Mouse (Mus musculus) embryonic facial prominence, embryonic 12.5 days (tissue): ENCODE data around the gene Saa2. TPM values are rescaled to one million over a fixed set of nuclear protein-coding genes. Genes with fewer than 3 reads are reported as not detected.

Source experiments
- ATAC-seq: fragments of 200-750 bp; cut with Nextera tagmentation; 2 replicates; pipeline ENCODE4 v1.8.0; 2017; ENCODE audit not compliant: insufficient number of reproducible peaks, insufficient read depth, low FRiP score, low TSS enrichment
- H3K27ac ChIP-seq: fragments of 300-500 bp; sonication (generic); 2 replicates; pipeline ENCODE4 v1.5.1; 2016; ENCODE audit warnings: mild to moderate bottlenecking
- H3K27me3 ChIP-seq: fragments of 300-500 bp; sonication (generic); 2 replicates; pipeline ENCODE4 v1.6.1; 2016; ENCODE audit warnings: mild to moderate bottlenecking, moderate library complexity
- H3K36me3 ChIP-seq: fragments of 300-500 bp; sonication (generic); 2 replicates; pipeline ENCODE4 v1.6.1; 2016; ENCODE audit warnings: mild to moderate bottlenecking
- H3K4me1 ChIP-seq: fragments of 300-500 bp; sonication (generic); 2 replicates; pipeline ENCODE4 v1.6.1; 2016
- H3K4me2 ChIP-seq: fragments of 300-500 bp; sonication (generic); replicated peaks from 2 replicates; pipeline ENCODE4 v1.6.1; 2016; ENCODE audit warnings: mild to moderate bottlenecking, moderate library complexity
- H3K4me3 ChIP-seq: fragments of 300-500 bp; sonication (generic); 2 replicates; pipeline ENCODE4 v1.5.1; 2016; ENCODE audit warnings: mild to moderate bottlenecking
- H3K9ac ChIP-seq: fragments of 300-500 bp; sonication (generic); 2 replicates; pipeline ENCODE4 v1.6.1; 2016; ENCODE audit warnings: mild to moderate bottlenecking, moderate library complexity
- H3K9me3 ChIP-seq: fragments of 300-500 bp; sonication (generic); 2 replicates; pipeline ENCODE4 v1.6.1; 2016; ENCODE audit warnings: mild to moderate bottlenecking, moderate library complexity
- WGBS: fragments of 180-500 bp; shearing (Covaris S2); methylation state at CpG from one replicate; pipeline ENCODE4 v1.1.7; 2016; 5-methylcytosine and 5-hydroxymethylcytosine counted together
- polyA plus RNA-seq: library from polyadenylated mRNA; unstranded; fragments of >200 nt; fragmentation: Nextera tagmentation; extraction: Ambion mirVana; gene quantifications from 2 replicates; pipeline ENCODE4 v1.2.1, GENCODE M21; 2016

The Saa2 gene
- polyA plus RNA-seq, 1 experiment from 2014 or later: not detected

DNA sequence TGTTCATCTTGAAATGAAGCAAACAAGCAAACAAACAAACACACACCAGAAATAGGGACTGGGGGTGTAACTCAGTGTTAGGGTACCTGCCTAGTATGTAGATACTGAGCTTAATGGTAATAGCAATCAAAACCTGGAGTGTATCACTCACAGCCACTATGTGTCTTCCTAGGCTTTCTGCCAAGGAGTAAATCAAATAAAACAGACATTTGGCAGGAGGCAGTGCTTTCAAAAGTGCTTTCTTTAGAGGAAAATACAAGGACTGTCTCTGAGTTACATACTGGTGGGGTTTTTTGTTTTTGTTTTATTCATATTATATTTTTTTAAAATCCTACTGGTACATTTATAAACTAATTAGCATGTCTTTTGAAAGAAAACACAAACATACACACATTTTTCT lies 15.8 kb downstream of the Saa2 start:
- Histone ChIP-seq H3K4me3 (no peak overlapping the region), H3K4me1 (no peaks in the 10 kb centered on the region), H3K9ac (no peak overlapping the region), H3K27ac (no peak overlapping the region), H3K27me3 (no peaks in the 10 kb centered on the region), H3K36me3 (peaks cover 64% of the 10 kb centered on the region), H3K4me2 (no peak overlapping the region), H3K9me3 (no peaks in the 10 kb centered on the region)
- ATAC-seq: no peak

DNA sequence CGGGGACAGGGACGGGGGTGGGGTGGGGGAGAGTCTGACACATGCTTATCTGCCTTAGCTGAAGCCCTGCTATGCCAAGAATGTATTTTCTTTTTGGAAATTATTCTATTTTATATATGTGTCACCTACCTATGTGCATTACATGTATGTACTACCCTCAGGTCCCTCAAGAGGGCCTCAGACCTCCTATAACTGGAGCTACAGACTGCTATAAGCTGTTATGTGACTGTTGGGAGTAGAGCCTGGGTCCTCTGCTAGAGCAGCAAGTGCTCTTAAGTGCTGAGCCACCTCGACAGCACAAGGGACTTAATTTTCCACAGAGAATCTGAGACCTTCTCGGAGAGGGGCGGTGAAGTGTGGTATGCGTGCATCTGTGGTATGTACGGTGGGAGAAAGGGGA lies 16.9 kb downstream of the Saa2 start:
- 91% methylated on average over 7 of the region's 7 CpGs for WGBS
- peaks cover 64% of the 10 kb centered on the region for H3K36me3 ChIP-seq

DNA sequence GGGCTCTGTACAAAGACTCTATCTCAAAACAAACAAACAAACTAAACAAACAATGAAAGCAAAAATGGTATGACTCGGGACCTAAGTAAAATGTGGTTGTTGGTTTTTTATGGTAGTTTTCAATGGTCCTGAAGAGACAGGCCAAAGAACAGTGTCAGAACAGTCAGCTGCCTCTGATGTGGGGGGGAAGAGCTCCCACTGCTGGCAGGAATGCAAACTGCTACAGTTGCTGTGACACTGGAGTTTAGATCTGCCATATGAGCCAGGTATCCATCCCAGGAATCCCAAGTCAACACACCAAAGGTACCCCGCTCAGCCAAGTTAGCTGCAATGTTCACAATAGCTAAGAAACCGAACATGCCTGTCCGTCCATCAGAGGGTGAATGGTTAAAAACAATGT lies 19.1 kb downstream of the Saa2 start:
- no peak overlapping the region for H3K4me3 ChIP-seq
- no peaks in the 10 kb centered on the region for H3K4me1 ChIP-seq
- H3K9ac ChIP-seq: no peak overlapping the region
- 62% methylated on average over 4 of the region's 4 CpGs for WGBS
- H3K27ac ChIP-seq: no peak overlapping the region
- no peak for ATAC-seq
- H3K27me3 ChIP-seq: no peaks in the 10 kb centered on the region
- H3K4me2 ChIP-seq: no peak overlapping the region
- peaks cover 68% of the 10 kb centered on the region for H3K36me3 ChIP-seq
- H3K9me3 ChIP-seq: no peaks in the 10 kb centered on the region

More for the DNA sequence above, 16.9 kb downstream of the Saa2 start:
- Histone ChIP-seq H3K9ac (no peak overlapping the region), H3K4me1 (no peaks in the 10 kb centered on the region), H3K27ac (no peak overlapping the region), H3K4me2 (no peak overlapping the region), H3K27me3 (no peaks in the 10 kb centered on the region), H3K4me3 (no peak overlapping the region), H3K9me3 (no peaks in the 10 kb centered on the region)
- ATAC-seq: no peak

DNA sequence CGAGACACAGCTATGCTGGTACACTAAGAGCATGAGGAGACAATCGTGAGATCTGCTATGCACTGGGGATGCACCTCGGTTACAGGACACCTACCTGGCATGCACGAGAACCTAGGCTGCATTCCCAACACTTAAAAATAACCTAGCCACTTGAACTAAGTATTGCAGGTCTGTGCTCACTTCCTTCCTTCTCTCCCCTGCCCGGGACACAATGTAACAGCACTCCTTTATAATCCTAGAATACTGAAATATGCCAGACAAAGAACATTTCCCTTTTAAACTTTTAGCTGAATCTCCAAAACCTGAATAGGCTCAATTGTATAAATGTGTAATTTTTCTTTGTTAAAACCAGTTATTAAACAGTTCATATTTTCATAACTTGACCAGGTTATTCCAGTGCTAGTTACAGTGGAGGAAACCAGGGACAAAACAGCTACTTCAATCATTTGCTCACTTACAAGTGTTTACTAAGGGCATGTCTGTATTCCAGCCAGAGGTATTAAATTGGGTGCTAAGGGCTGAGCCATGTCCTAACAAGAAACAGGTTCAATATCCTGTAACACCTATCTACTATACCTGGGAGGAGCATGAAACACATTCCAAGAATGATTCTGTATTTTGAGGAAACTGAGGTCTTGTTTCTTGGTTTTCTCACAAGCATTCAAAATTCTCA lies 37.7 kb downstream of the Saa2 start:
- Histone ChIP-seq H3K9me3 (no peaks in the 10 kb centered on the region), H3K27me3 (no peaks in the 10 kb centered on the region), H3K4me1 (0 out of 2 replicates have a peak, but pooled peaks cover 6% of the 10 kb centered on the region), H3K4me2 (no peak overlapping the region), H3K27ac (no peak overlapping the region), H3K36me3 (peaks cover 38% of the 10 kb centered on the region), H3K9ac (no peak overlapping the region), H3K4me3 (no peak overlapping the region)
- 87% methylated on average over 5 of the region's 5 CpGs for WGBS
- no peak for ATAC-seq

DNA sequence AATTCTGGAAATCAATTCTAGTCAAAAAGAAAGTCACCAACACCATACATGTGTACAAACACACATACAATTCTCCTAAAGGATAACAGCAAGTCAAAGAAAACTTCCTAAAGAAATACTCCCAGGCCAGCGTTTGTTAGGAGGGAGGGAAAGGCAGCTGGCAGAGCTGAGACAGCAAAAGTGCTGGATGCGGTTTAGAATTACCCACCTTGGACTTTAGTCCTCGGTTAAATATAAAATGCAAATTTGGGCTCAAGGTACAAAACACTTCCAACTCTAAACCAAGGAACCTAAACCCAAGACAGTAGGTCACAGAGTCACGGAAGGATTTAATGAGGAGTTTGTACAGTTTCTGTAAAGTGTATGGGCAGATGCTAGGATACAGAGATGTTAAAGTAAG lies 42.3 kb downstream of the Saa2 start:
- WGBS: 84% methylated on average over 4 of the region's 4 CpGs
- Histone ChIP-seq H3K9ac (no peak overlapping the region; the same call in 1 of the 2 replicates), H3K9me3 (no peaks in the 10 kb centered on the region), H3K36me3 (0 out of 2 replicates have a peak, but pooled peaks cover 6% of the 10 kb centered on the region), H3K27me3 (no peaks in the 10 kb centered on the region), H3K27ac (no peak overlapping the region), H3K4me1 (peaks cover 17% of the 10 kb centered on the region), H3K4me2 (no peak overlapping the region), H3K4me3 (no peak overlapping the region)
- no peak for ATAC-seq

DNA sequence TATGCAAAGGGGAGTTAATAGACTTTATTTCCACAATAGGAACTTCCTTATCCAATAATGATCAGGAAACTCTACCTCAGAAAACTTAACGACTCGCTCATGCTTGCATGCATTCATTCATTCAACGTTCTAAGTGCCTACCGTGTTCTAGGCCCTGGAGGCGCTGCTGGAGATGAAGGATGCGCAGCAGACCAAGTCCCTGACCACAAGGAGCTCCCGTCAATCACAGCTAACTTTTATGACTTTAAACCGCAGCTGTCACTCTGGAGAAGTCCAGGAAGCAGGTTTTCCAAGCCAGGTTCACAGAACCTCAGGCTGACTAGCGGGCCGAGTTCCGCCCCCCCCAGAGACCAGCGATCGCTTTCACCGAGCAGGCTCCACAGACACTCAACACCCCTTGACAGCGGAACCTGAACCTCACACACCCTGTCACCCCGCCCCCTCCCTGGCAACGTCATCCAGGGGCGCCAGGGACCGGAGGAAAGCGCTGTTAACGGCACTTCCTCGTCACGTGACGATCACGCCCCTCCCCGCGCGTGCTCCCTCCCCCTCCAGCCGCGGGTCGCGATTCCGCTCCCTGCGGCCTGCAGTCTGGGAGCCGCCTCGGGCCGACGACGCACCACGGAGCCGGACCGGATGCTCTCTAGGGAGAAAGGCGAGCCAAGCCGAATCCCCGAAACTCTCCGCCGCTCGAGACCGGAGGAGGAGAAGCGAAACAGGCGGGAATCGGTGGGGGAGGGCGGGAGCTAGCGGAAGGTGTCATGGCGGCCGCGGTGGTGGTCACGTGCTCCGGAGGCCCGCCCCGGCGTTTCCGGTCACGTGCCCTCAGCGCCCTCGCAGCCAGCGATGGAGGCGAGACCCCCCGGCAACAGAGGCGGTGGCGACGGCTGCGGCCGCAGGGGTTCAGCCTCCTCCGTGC lies 44.0 kb downstream of the Saa2 start, which contains the start of the genes Hps5 and Gtf2h1:
Gene Hps5 (minus strand): TSS at position 778 of the 919 bp plus-strand sequence.
Gene Gtf2h1 (plus strand): TSS at position 817 of the 919 bp plus-strand sequence.
- Histone ChIP-seq H3K36me3 (peaks cover 7% of the 10 kb centered on the region), H3K27ac (peak within 1 kb of the TSS; percentile 86), H3K27me3 (no peaks in the 10 kb centered on the region), H3K9ac (peak within 1 kb of the TSS; percentile 84), H3K9me3 (no peaks in the 10 kb centered on the region), H3K4me2 (peak within 1 kb of the TSS; percentile 83), H3K4me1 (peaks cover 17% of the 10 kb centered on the region), H3K4me3 (peak within 1 kb of the TSS; percentile 93)
- peak; percentile 97 for ATAC-seq
- under 1% methylated on average over 75 of the region's 75 CpGs for WGBS

DNA sequence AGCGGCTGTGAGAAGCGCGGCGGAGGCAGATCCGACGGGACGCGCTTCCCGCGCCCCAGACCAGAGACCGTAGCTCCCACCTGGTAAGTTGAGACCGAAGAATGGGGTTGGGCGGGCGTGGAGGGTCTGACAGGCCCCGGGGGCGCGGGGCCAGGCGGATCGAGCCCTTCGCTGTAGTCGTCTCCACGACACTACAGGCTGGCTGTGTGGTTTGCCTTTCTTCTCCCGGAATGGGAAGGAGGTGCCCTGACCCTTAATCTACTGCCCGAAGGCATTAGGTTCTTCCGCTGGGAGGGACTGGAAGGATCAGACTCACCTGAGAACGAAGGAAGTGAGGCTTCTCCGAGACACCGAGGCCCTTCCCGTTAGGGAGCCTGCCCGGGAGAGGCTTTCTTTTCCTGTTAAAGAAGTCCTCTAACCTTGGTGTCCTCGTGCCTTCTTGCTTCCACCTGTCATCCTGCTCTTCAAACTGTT lies 44.7 kb downstream of the Saa2 start:
- Histone ChIP-seq H3K9me3 (no peaks in the 10 kb centered on the region), H3K36me3 (peaks cover 10% of the 10 kb centered on the region), H3K4me2 (peak overlapping the region; percentile 83), H3K9ac (peak overlapping the region; percentile 84), H3K27ac (0 out of 2 replicates have a peak overlapping the region, but pooled peaks have one; percentile 86), H3K4me3 (peak overlapping the region; percentile 93), H3K27me3 (no peaks in the 10 kb centered on the region), H3K4me1 (peaks cover 17% of the 10 kb centered on the region)
- under 1% methylated on average over 31 of the region's 31 CpGs for WGBS
- ATAC-seq: no peak; the same call in 1 of the 2 replicates

DNA sequence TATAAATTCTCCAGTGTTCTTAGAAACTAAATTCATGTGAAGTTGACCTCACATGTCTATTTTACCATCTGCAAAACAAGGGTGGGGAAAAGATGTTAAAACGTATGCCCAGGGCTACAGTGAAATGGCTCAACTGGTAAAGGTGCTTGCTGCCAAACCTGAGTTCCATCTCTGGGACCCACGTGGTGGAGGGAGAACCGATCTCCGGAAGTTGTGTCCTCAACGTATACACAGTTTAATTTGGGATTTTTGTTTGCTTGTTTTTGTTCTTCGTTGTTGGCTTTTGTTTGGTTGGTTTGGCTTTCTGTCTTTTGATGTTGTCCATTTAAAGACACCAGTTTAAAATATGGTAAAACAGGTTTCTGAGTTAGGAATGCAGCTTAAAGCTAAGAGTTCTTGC lies 45.2 kb downstream of the Saa2 start:
- peak overlapping the region; percentile 83 for H3K4me2 ChIP-seq
- H3K4me1 ChIP-seq: peaks cover 17% of the 10 kb centered on the region
- H3K4me3 ChIP-seq: peak overlapping the region; percentile 93
- 50% methylated on average over 6 of the region's 6 CpGs for whole genome bisulfite sequencing
- H3K27ac ChIP-seq: no peak overlapping the region
- peak overlapping the region; percentile 84 for H3K9ac ChIP-seq
- no peaks in the 10 kb centered on the region for H3K9me3 ChIP-seq
- ATAC-seq: no peak
- H3K27me3 ChIP-seq: no peaks in the 10 kb centered on the region
- peaks cover 15% of the 10 kb centered on the region for H3K36me3 ChIP-seq

Other genes with a start within 250 kb of the Saa2 start
- 13.5 and 14.1 TPM in 2 replicates for gene Sergef, start 112.0 kb upstream of the Saa2 start, polyA plus RNA-seq
- gene Tph1, start 79.3 kb upstream of the Saa2 start, polyA plus RNA-seq: 0.26 and 0.64 TPM in 2 replicates
- 37.3 and 39.2 TPM in 2 replicates for gene Saal1, start 41.1 kb upstream of the Saa2 start, polyA plus RNA-seq
- 0.17 TPM in 1 of 2 replicates, not detected in the other for gene Saa3, start 36.1 kb upstream of the Saa2 start, polyA plus RNA-seq
- gene Saa4, start 19.2 kb upstream of the Saa2 start, polyA plus RNA-seq: not detected in 2 replicates
- gene Saa1, start 8.8 kb upstream of the Saa2 start, polyA plus RNA-seq: 0.69 and 1.1 TPM in 2 replicates
- gene Hps5, start 44.3 kb downstream of the Saa2 start, polyA plus RNA-seq: 26.9 and 29.5 TPM in 2 replicates
- gene Gtf2h1, start 44.3 kb downstream of the Saa2 start, polyA plus RNA-seq: 50.4 and 54.0 TPM in 2 replicates
- 1,101 and 1,118 TPM in 2 replicates for gene Ldha, start 89.7 kb downstream of the Saa2 start, polyA plus RNA-seq
- gene Ldhc, start 109.4 kb downstream of the Saa2 start, polyA plus RNA-seq: not detected in 2 replicates
- gene Tsg101, start 168.2 kb downstream of the Saa2 start, polyA plus RNA-seq: 210 and 232 TPM in 2 replicates
- 11.1 and 13.0 TPM in 2 replicates for gene Uevld, start 206.7 kb downstream of the Saa2 start, polyA plus RNA-seq
- gene Gm9999, start 231.8 kb downstream of the Saa2 start, polyA plus RNA-seq: not detected in 2 replicates